Mouse (Mus musculus) frontal cortex, postnatal 10 days (tissue): ENCODE measurements around the gene Hspg2.

ENCODE experiments used
- DNase-seq, 2 experiments: peaks; one replicate each; pipeline ENCODE4 v3.0.0; 2022; ENCODE audit warnings: low spot score in 2 of 2, mixed read lengths in 1 of 2

Gene Hspg2

DNA sequence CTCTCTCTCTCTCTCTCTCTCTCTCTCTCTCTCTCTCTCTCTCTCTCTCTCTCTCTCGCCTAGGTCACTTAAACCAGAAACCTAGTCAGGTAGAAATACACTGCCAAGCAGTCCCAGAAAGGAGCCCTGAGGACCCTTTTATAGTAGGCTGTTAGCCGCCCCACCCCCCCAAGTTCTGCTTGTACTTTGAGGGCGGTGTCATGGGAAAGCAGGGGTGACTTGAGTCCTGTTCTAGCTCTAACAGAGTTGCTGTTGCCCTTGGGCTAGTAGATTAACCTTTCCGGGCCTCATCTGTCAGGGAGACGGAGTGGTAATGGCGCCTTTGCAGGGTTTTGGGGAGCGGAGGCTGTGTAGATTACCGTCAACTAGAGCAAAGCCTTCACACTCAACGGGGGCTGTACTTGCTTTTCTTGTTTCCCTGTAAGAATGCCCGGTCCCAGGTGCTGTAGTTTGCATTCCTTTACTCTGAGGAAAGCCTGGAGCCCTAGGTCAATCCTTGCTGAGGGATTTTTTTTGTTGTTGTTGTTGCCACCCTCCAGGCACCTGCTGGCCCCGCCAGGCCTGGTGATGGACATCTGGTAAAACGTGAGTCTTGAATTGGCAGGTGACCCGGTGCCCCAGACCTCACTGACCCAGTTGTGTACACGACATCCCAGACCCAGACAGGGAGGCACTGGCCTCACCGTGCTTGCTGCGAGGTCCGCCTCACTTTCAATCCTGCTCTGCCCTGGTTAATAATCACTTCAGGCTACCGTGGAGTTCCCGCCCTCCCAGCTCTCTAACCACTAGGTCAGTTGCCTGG is 11.8 kb downstream of the Hspg2 start:
- DNase-seq: no peak

DNA sequence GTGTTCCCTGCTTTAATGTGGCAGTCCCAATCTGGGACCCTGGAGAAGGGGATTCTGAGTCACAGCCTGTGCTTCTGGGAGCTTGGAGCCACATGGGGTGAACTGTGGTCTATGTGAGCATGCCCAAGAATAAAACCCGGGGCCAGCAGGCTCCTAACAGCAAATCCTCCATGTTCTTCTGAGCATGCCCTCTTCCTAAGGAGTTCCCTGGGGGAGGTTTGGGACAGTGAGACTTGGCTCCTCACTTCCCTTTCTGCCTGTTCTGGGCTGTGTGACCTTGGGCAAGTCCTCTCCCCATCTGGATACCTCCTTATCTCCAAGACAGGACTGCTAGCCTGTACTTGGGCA is 12.4 kb downstream of the Hspg2 start:
- DNase-seq: no peak

DNA sequence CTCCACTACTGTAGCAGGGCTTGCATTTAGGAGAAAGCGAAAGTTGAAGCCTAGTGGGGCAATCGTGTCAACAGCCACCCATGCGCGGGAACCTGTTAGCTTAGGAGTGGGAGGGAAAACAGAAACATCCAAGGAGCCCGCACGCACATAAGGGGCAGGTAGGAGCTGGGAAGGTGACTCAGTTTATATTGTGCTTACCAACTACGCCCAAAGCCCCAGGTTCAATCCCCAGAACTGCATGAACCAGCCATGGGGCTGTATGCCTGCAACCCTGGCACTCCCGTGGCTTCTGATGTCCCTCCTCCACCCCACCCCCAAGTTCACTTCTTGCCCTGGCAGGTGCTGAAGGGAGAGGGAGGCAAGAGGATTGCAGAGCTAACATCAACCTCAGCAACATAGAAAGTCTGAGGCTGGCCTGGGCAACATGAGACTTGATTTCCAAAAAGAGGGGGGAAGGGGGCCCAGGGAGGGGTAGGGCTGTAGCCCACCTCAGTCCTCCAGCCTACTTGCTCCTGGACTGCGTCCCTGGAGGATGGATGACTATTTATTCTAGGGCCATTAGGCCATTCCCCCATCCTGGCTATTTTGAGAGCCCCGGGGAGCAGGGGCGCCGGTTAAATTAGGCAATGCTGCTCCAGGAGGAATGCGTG is 12.9 kb downstream of the Hspg2 start:
- DNase-seq: no peak

DNA sequence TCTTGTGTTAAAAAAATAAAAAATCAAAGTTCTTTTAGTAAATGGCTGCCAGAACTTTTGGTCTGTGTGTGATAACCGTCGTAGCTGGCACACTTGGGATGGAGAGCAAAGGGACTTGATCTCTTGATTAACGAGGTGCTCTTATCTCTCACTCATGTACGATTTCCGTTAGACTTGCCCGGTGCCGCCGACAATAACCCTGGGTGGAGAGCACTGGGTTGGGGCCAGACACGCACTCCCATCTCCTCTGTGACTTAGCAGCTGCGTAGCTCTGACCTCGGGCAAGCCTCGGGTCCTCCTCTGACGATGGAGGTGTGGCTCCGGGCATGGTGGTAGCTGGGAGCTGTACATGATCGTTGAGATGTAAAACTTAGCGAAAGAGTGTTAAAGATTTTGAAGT is 15.3 kb downstream of the Hspg2 start:
- no peak for DNase-seq

DNA sequence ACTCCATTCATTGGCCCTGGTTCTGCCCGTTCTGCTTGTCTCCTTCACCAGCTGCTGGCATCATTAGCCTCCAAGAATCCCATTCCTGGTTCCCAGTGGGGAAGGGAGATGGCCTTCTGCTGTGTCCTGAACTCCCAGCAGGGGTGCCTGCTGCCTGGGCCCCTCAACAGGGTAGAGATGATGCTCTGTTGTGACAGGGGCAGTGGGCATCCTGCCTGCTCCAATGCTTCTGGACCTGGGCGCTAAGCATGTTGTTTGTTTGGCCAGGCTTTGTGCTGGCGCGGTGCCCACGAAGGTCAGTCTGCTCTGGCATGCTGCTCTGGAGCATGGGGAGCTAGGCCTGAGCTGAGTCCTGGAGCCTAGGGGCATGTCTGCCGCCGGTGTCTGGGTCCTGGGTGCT is 16.0 kb downstream of the Hspg2 start:
- DNase-seq: no peak

DNA sequence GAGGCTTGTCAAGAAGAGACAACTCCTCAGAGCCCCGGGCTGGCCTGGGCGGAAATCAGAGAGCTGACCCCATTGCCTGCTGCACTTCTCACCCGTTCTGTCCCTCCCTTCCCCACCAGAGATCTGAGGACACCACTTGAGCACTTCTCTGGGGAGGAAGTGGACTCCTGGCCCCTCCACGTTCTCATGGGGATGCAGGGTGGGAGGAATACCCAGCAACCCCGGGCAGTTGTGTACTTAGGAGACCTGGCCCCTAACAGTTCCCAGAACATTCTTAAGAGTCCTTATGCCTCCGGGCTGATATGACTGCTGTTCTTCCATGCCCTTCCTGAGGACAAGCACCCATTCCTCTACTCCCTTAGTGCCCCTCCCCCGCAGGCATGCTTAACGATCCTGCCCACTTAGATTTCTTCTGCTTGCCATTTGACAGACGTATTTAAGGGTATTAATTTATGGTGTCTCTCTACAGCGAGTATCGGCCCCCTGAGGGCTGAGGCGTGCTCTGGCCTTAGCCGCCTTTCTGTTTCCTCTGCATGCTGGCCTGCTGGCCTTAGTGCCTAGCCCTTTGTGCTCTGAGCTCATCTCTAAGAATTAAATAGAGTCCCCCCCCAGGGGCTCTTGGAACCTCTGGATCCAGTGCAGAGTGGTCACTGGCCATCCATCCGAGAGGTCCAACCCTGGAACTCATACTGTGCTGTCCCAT is 16.8 kb downstream of the Hspg2 start:
- no peak for DNase-seq

DNA sequence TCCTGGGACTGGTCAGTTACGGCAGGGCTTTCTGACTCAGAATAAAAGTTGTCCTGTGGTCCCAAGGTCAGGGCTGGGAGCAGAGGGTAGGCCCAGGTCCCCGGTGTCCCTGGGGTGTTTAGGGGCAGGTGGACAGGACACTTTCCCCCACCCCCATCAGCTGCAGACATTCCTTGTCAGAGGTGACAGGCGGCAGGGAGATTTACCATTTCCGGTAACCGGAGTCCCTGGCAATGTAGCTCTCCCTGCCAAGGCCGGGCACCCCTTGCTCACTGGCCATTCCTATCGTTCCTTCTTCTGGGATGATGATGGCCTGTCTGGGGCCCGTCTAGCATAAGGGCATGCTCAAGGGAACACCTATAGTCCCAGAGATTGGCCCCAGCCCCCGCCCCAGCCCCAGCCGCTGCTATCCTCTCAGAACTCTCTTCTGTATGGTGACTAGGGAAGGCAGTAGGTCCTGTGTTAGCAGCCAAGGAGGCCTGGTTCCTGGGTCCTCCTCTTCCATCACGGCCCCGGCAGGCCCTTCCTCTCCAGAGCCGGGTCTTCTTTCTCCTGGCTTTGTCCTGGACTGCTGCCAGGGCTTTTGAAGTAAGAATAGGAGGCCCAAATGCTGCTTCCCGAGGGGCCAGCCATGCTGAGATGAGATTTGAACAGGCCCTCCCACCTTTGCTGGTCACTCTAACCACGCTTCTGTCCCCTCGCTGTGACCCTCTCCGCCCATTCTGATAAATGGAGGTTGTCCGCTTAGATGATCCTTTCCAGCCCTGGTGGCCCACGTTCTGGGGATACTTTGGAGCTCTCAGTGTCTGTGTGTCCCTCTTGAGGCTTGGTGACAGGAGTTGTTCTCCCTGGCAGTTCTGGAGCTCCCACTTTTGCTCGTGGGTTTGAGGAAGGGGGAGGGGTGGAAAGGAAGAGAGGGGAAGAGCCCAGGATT is 17.8 kb downstream of the Hspg2 start:
- no peak for DNase-seq

DNA sequence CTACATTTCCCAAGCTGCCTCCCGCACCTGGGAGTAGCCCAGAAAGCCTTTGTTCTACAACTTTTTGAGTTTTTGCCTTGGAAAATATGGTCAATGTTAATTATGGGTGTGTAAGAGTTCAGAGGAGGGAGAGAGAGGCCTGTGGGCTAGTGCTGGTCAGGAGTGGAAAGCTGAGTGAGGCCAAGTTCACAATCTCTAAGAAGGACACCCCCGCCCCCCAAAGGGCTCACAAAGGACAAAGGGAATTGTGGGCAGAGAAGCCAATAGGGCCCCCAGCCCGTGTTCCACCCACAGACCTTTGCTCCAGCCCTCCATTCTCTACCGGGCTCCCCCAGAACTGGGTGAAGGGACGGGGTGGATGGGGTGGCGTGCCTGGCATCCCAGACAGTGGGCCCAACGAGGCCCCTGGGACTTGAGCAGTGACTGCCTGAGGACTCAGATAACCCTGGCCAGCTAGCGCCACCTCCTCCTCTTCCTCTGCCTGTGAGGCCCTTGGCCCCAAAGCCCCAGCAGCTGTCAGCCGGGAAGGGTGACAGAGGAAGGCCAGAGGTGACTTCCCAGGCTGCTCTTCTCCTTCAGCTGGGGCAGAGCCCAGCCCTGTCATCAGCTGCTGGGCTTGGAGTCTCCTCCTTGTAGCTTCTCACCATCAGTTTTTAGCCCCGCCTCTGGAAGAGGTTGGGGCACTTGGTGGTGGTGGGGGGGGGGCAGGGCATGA is 18.9 kb downstream of the Hspg2 start:
- no peak for DNase-seq

DNA sequence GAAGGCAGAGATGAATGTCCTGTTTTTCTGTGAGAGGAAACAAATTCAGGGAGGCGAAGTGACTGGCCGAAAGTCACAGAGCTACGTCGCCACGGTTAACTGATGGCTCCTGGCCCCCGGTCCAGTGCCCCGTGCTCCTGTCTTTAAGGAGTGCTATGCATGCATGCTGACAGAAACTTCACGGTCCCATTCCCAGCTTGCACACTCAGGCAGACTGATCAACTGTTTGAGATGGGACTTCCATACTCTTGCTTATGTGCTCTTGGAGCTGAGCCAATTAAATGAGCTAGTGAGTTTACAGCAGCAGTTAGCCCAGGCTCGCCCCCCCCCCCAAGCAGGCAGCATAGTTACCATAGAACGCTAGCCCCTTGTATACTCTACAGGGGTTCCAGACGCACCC is 19.5 kb downstream of the Hspg2 start:
- DNase-seq: no peak

DNA sequence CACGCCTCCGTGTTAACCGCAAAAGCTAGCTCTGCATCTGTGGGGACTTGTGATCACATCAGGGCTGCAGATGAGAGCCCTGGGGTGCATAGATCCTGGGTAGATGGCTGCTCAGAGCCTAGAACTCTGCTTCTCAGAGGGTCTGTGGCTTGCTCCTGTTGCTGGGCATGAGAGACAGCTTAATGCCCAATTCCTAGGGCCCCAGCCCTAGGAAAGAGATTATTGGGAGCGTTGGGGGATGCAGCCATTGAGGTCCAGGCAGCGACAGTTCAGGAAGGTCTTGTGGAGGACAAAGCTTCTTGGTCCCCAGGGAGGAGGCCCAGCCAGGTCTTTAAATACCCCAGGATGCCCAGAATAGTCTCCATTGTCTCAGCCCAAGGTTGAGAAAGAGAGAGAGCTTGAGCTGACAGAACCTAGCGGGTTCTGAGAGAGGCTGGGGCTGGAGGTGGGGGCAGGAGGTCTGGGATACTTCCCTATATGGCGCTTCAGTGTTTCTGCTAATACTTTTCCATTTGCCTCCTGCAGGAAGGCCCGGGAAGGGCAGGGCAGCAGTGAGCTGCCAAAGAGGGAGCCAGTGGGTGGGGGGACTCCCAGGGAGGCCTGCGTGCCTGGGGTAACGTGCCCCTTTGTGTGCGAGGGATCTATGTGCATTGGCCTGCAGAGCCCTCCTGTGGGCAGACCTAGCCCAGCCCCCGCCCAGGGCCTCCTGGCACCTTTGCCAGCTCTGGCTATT is 20.2 kb downstream of the Hspg2 start:
- no peak for DNase-seq

DNA sequence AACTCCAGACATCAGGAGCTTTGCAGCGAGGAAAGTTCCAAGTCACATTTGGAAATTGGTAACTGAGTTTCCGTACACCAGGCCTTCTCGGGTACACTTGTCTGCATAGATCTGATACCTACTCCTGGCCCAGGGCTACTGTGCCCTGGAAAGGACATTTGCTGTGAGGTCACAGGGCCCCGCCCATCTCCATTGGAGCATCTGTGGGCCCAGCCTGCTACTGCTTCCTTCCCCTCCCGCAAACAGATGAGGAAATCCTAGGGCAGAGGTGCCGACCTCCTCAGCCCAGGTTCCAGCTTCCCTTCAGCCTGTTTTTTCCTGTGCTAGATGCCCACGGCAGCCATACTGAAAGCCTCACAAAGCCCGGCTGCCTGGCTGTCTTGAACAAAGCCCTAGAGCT is 21.4 kb downstream of the Hspg2 start:
- no peak for DNase-seq

DNA sequence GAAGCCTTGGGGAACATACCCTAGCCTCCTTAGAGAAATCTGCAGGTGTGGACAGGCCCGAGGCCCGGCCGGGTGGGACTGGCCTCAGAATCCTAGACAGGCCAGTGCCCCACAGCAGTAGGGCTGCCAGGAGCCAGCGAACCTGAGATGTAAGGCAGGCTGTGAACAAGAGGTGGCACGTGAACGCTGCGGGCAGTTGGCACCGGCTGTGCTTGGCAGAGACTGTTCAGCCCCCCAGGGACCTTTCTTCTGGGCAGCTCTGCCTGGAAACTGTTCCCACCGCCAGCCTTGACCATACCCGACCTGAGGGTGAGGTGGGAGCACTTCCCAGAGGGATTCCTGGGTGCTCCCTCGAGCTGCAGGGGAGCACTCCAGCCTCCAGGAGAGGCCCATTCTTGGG is 24.0 kb downstream of the Hspg2 start:
- DNase-seq: no peak

DNA sequence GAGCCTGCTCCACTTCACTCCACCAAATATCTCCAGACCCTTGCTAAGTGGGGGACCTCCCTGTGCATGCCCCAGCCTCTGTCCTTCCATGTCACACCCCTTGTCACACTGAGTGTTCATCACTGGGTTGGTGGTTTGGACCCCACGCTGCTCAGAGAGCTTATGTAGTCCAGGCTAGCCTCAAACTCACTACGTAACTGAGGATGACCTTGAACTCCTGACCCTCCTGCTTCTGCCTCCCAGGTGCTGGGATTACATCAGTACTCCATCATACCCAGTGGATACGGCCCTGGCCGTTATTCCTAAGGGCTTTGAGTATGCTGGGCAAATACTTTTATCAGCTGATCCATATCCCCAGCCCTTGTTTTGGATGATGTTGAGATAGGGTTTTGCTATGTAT is 24.6 kb downstream of the Hspg2 start:
- DNase-seq: no peak

DNA sequence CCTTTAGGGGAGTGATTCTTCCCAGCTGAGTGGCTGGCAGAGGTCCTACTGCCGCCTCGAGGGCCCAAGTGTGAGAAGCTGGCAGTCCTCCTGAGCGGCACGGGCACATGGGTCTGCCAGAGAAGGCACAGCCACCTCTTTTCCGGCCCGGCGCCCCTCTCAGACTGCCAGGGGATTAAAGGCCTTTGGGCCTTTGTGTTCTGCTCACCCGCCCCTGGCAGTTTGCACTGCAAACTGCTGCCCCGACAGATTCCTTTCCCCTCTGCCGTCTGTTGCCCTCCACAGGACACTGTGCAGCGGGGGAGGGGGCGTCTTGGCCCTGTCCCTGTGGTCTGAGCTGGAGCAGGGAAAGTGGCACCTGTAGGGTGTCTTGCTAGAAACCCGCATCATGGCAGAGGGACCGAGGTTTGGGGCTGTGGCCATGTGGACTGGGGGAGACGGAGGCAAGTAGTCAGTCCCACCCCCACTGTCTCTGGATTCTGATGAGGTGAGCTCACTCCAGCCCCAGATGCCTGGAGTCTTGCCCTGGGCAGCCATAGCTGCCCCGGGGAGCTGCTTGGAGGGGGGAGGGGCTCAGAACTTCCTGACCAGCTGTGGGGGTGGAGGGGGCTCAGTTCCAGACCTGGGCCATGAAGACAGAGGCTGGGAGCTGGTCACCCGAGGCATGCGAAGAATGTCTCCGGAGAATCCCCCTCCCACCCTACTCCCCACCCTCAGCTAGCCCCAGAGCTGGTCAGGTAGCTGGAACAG is 26.4 kb downstream of the Hspg2 start:
- no peak for DNase-seq

DNA sequence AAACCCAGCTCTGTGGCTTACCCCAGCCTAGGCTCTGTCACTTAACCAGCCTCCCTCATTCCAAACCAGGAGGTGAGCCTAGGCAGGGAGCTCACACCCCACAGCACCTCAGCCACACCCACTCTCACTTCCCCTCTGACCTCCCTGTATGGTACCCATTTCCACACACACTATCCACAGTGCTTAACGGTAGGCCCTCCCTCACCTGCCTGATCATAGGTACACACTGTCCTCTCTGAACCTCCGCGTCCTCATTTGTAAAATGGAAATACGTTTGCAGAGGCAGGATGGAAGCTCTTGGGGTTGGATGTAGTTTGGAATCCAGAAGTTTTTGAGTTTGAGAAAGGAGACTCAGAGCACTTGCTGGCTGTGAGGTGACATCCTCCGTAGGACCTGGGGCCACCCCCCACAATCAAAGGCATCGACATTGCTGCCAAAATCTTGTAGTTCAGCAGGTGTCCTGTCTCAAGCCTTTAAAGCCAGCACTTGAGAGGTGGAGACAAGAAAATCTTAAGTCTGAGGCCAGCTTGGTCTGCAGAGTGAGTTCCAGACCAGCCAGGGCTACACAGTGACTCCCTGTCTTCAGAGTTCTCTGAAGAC is 27.0 kb downstream of the Hspg2 start:
- no peak for DNase-seq

DNA sequence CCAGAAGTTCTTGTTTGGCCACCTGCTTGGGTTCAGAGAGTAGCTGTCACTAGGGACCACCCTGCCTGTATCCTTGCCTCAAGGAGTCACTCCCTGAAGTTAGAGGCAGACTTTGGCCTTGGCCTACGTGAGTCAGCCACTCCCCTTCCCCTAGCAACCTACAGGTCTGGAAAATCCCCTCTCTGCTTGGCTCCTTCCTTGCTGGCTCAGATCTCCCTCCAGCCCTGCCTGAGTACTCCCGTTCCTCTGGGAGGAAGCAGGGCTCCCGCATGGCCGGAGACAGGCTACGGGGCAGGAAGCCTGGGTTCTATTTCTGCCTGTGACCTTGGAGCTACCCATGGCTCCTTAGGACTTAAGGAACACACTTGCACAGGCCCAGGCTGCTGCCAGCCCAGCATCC is 28.8 kb downstream of the Hspg2 start:
- DNase-seq: no peak

DNA sequence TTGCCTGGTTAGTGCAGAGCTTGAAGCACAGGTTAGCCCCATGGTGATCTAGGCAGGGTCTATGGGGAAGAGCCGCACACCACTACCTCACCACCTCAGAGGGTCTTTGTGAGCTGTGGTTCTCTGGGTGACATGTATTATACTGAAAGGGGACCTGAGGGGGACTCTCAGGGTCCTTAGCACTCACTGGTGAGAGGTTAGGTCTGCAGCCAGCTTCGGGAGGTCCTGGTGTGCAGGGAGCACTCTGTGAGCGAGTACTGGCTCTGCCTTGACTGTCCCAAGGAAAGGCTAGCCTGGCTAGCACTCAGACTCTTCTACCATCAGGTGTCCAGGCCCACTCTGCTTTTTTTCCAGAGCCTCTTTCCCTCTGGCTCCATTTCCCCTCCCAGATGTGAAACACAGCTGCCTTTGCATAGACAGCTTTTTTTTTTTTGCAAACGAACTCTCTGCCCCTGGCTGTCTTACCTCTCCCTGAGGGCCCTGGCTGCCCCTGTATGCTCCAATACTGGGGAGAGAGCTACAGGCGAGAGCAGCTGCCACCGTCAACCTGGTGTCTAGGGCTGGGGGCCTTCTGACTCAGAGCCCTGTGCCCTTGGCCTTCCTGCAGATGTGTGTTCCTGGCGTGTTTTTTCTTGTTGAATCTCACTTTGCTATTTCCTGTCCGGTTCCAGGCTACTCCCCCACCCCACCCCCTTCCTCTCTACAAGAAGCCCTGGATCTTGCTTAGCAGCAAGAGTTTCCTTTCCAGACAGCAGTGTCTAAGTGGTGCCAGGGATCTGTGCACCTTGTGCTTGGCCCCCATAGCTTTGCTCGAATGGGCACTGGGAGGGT is 29.5 kb downstream of the Hspg2 start:
- DNase-seq: no peak

DNA sequence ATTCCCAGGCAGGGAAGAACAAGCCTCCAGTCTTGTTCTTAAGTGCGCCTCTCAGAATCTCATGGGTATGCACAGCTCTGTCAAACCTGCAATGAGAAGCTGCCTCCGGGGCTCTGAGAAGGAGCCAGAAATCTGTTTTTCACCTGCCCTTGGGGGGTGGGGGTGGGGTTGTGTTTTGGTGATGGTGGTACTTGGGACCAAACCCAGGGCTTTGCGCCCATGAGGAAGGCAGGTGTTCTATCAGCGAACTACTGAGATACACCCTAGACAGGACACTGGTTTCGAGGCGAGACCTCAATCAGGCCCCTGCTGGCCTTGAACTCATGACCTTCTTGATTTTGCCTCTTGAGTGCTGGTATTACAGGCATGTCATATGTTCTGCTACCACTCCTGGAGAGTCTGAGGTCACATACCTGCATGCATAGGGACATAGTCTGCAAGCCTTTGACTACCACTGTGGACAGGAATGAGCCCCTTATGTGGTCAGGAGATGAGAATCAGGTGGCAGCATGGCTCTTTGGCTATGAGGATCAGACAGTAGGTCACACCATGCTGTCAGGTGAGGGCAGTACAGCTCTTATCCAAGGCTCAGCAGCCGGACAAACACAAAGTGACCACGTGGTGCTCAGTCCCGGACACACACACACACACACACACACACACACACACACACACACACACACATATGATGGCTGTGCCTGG is 30.5 kb downstream of the Hspg2 start:
- DNase-seq: no peak
